Mouse (Mus musculus): ENCODE measurements around the gene Rnf215.
A peak's percentile ranks its signal among the peaks of the same experiment; 100 is the strongest.
"Not testable (repeated sequence)": the region's sequence is repeated elsewhere in the genome, so short reads cannot be mapped to it uniquely, and the experiment has no call there.

The Rnf215 gene

DNA sequence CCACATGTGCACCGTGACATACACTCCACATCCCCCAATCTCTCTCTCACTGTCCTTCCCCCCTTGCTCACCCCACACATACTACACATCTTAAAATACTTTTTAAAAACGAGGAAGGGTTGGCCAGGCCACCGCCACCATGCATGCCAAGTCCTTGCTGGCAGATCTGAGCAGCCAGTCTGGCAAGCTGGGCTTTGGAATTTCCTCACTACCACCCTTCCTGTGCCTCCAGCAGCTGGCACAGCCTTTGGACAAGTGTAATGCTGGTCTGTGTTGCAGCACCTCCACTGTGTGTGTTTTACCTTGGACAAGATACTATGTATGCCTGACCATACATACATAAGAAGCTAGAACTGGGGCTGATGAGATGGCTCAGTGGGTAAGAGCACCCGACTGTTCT is 21.5 kb upstream of the Rnf215 start:
- no peak for DNase-seq (ENCODE audit: low read depth)

DNA sequence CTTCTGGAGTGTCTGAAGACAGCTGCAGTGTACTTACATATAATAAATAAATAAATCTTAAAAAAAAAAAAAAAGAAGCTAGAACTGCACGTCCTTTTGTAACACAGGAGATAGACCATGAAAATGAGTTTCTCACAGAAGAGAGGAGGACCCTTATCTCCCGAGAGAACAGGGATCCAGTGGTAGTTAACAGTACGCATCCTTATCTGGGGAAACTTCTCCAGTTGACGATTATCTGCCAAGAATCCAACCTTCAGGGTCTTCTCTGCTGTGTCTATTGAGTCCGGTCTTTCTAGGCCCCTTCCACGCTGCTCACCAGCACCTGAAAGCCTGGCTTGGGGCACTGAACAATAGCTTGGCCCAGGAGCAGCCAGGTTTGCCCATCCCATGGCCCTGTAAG is 21.0 kb upstream of the Rnf215 start:
- DNase-seq (ENCODE audit: low read depth), result no peak

GRCm38 (mm10) chr11:4114541-4114940 is 20.5 kb upstream of the Rnf215 start:
- DNase-seq (ENCODE audit: low read depth), result not testable (repeated sequence)

- DNase-seq (ENCODE audit: low read depth), result no peak
Observed at GRCm38 (mm10) chr11:4115407-4115806, 19.6 kb upstream of the Rnf215 start.

- DNase-seq (ENCODE audit: low read depth), result no peak
Observed at GRCm38 (mm10) chr11:4116458-4117141, 18.4 kb upstream of the Rnf215 start.

GRCm38 (mm10) chr11:4117372-4118071 is 17.5 kb upstream of the Rnf215 start:
- DNase-seq (ENCODE audit: low read depth), result no peak

GRCm38 (mm10) chr11:4118081-4118921 is 16.7 kb upstream of the Rnf215 start:
- no peak for DNase-seq (ENCODE audit: low read depth)

DNA sequence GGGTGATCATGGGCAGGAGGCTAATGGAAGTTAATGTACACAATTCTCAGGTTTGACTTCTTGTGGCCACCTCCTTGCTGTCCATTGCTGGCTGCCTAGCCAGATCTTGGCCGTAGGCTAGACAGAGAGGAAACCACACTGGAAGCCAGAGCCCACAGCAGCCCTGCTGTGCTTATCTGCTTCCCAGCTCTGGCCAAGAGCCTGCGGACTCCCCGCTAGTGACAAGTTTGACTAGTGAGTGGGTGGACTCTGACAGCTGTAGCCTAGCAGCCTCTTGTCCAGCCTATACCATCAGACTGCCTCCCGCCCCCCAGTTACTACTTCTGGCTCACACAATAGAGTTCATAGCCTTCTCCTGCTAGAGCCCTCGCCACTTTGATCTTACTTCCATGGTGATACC is 15.4 kb upstream of the Rnf215 start:
- DNase-seq (ENCODE audit: low read depth), result no peak

DNA sequence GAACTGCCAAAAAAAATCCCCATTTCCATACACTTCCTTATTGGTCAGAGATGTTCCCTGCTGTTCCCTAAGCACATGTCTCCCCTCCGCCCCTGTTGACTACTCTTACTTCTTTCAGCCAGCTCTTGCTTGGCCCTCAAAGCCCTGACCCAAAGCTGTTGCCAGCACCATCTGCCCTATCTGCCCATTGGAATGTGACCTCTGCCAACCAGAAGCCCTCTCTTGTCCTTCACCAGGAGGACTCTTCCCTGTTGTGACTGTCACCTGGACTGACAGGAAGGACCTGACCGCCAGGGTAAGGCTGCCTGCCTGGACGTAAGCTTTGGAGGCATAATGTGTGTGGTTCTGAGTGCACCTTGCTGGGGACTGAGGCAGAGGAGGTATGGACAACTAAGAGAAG is 13.3 kb upstream of the Rnf215 start:
- no peak for DNase-seq (ENCODE audit: low read depth)

DNA sequence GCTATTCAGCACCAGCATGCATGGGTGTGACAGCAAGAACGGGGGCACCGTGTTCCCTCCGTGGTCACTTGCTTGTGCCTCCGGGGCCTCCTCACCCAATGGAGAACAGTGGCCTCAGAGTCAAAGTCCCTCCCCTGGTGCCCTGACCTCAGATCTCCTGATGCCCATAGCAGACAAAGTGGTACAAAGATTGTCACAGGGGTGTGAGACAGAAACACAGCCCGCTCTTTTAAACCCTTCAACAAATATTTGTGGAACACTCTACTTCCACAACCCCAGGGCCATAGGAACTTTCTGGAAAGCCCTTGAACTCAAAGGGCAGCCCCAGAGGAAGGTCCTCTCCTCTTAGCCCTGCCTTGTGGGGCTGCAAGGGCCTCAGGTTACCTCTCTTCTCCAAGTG is 12.8 kb upstream of the Rnf215 start:
- DNase-seq (ENCODE audit: low read depth), result no peak

DNA sequence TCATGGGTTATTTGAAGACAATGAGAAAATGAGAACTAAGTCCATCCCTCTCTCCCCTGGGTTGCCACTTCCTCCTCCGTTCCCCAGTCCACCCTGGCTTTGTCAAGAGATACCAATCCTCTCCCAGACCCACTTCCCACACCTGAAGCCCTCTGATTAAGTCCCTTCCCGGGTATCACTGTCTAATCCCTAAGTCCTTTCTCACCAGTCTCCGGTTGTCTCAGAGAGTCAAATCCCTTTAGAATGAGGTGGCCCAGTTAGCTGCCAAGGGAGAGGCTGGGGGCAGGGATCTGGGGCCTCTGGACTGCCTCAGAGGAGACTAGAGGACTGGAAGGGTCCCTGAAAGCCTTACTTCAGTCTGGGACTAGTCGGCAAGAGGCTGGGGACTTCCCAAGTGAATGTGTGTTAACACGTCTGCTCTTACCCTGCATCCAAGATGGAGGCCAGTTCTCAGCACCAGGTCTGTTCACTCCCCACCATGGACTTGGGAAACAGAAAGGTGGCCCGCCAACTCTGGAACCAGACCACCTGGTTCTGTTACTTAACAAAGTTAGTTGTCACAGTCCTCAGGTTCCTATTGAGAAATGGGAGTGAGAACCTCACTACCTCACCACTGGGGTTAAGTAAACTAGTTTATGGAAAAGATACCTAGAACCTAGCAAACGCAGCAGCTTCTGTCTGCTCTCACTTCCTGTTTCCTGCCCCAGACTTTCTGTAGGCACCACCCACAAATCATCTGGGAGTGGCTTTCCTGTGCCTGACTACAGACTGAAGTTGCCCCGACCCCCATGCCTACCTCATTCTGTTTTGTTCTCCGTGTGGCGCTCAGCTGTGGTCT is 12.0 kb upstream of the Rnf215 start, which contains the start of gene Sec14l2:
Gene Sec14l2, minus strand, starts transcription at position 674 of the 838 bp plus-strand sequence.
- no peak for DNase-seq (ENCODE audit: low read depth)

DNA sequence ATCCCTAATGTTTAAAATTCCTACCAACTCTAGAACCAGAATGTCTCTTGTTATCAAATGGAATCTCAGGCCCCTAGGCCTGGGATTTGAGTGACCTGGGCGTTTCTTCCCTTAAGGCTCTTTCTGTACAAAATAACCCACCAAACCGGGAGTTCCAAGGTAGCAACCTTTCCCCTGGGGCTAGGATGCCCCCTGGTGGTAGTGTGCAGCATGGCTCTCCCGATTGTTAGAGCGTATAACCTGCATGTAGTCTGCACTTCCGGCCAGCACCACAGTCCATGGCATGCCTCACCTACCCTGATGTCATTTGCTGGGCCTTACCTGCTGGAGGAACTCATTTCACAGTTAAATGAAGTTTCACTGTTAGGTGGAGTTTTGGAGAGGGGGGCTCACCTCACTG is 11.1 kb upstream of the Rnf215 start:
- peak; percentile 53 for DNase-seq (ENCODE audit: low read depth)

GRCm38 (mm10) chr11:4127059-4127458 is 7.9 kb upstream of the Rnf215 start:
- DNase-seq (ENCODE audit: low read depth), result peak; percentile 31

DNA sequence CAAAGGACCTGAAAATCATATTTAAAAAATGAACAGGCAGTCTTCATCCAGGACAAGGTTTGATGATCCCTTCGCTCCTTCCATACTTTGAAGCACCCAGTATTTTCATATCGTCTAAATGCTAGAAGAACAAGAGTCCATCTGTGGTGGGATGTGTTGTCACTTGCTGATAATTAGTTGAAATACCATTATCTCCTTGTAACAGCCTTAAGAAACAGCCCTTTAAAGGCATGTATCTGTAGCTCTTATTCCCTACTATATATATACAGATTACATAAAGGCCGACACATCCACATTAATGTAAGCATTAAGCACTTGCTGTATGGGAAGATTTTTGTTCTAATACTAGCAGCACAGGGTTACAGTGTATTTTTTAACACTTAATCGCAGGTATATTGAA is 6.5 kb upstream of the Rnf215 start:
- not testable (repeated sequence) for DNase-seq (ENCODE audit: low read depth)

- peak; percentile 62 for DNase-seq (ENCODE audit: low read depth)
Observed at GRCm38 (mm10) chr11:4133450-4133849, 1.6 kb upstream of the Rnf215 start.

- no peak for DNase-seq (ENCODE audit: low read depth)
Observed at GRCm38 (mm10) chr11:4134400-4134799, 602 bp upstream of the Rnf215 start.

DNA sequence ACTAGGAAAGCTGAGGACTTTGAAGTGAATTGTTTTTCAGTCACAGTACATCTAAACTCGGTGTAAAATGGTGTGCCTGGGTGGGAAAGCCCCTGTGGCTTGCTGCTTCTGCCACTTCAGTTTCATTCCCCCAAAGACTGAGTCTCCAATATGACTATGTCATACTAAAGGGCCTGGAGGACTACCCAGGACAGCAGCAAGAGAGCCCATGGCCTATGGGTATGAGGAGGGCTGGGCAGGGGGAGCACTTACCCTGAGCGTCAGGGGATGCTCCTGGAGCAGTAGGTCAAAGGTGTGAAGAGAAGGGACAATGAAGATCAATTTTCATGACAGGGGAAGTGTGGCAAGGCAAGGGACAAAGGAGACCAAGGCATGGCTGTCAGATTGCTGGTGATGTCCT is 4.0 kb downstream of the Rnf215 start:
- DNase-seq (ENCODE audit: low read depth), result no peak

DNA sequence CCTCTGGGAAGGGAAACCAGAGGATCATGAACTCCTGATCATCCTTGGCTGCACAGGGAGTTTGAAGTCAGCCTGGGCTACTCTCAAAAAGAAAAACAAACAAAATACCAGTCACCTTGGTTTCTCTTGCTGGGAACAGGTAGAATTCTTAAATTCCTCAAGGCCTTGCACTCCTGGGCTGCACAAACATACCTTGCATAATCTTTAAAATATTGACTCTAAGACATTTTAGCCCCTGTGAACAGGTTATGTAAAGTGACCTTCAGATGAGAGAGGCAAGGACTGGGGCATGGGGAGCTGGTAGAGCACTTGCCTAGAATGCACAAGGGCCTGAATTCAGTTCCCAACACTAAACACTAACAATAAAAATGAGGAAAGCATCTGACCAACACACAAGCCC is 6.5 kb downstream of the Rnf215 start:
- no peak for DNase-seq (ENCODE audit: low read depth)

GRCm38 (mm10) chr11:4142352-4142751 is 7.3 kb downstream of the Rnf215 start:
- DNase-seq (ENCODE audit: low read depth), result peak; percentile 30

GRCm38 (mm10) chr11:4143281-4144062 is 8.5 kb downstream of the Rnf215 start:
- no peak for DNase-seq (ENCODE audit: low read depth)

- DNase-seq (ENCODE audit: low read depth), result no peak
Observed at GRCm38 (mm10) chr11:4146381-4146780, 11.4 kb downstream of the Rnf215 start.

Data from NIH3T3 (cell line).